Mouse (Mus musculus) lung, postnatal 0 days (tissue): ENCODE measurements around the gene Lrch3.
"Not testable (repeated sequence)": the region's sequence is repeated elsewhere in the genome, so short reads cannot be mapped to it uniquely, and the experiment has no call there.

ENCODE experiments used
- CTCF ChIP-seq: IDR thresholded peaks from 2 replicates; pipeline ENCODE4 v1.5.1; 2016; ENCODE audit warnings: antibody characterized with exemption, mild to moderate bottlenecking
- EP300 ChIP-seq: IDR thresholded peaks from 2 replicates; pipeline ENCODE4 v1.6.1; 2016; ENCODE audit warnings: antibody characterized with exemption, mild to moderate bottlenecking, control low read depth

- not testable (repeated sequence) for TF ChIP-seq CTCF, EP300
These were observed 141.0 kb downstream of the Lrch3 start for GRCm38 (mm10) chr16:33054927-33055326.
